Mouse (Mus musculus) T-cell, adult 2 months (primary cell): ENCODE results near the gene Mcam.
A peak's percentile ranks its signal among the peaks of the same experiment; 100 is the strongest.
"Not testable (repeated sequence)": the region's sequence is repeated elsewhere in the genome, so short reads cannot be mapped to it uniquely, and the experiment has no call there.

Source experiments
- DNase-seq: peaks from one replicate; pipeline ENCODE4 v3.0.0; 2022; ENCODE audit warnings: low spot score

Mcam gene

DNA sequence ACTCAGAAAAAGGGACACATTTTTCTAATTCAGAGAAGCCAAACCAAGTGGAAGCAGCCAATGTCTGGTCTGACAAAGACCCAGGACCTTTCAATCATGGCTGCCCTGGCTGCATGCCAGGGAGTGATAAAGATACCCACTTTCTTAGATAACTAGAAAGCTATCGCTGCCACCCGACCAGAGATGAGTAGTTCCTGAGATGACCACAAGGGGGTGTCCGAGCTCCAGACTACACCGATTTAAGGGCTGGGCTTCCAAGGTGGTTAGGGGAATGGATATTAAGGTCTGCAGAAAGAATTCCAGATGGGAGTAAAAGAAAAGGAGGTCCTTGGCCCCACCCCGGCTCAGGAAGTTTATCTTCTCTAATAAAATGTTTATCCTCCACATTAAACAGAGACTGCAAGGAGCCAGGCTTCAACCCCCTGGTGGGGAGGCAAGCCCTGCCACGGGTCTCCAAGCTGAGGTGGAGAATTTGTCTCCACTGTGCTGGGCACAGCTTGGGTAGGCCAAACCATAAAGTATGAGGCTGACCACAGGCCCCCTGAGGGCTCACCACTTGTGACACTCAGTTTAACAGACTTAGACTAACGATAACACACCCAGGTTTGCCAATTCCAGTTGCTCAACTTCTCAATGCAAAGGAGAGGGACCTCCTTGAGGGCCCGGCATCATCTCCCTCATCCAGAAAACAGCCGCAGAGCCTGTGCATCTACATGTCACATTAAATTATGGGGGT is 24.7 kb upstream of the Mcam start:
- DNase-seq, result peak; percentile 69

DNA sequence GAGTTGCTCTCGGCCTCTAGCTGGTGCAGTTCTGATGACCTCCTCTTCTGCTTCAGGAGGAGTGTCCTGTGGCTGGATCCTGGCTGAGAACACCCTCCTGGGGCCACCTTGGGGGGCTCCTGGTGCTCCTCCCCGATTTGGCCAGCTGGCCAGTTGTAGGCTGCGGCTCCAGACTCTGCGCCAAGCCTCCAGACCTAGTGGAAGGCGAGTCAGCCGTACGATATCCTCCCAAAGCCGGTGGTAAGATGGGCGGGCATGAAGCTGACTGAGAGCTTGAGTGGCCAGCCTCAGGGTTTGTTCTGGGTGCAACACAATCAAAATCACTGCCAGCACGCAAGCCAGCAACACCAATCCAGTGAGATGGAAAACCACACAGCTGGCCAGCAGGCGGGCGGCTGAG is 22.4 kb upstream of the Mcam start:
- DNase-seq, result not testable (repeated sequence)

DNA sequence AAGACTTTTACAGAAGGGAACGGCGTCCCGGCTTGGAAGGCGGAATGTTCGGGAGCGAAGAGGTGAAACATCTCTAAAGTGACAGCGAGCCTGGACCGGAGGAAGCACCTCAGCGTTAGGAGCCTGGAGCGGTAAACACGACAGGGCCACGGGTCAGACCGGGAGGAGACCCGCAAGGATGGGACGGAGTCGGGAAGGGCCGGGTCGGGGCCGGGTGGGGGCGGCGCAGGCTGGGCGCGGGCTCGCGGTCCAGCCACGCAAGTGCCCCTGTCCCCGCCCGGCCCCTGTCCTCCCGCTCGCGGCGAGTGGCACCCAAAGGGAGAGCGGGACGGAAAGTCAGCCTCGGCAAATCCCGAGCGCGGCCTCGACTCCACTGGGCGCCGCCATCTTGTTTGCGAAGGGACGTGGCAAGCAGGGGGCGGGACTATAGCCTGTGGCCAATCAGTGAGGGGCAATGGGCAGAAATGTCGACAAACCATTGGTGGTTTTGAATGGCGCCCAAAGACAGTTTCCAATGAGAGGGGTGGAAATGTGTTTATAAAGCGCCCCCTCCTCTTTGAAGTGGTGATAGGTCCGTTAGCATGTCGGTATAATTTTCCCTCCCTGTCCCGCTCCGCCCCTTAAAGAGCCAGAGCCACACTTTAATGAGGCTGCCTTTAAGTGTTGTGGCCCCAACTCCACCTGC is 21.0 kb upstream of the Mcam start, which contains the start of the genes Gm49380 and Rnf26:
Gene Gm49380 (minus strand): TSS at position 396 of the 685 bp plus-strand sequence.
Gene Rnf26 (minus strand): TSS at position 413 of the 685 bp plus-strand sequence.
- DNase-seq, result peak; percentile 96

DNA sequence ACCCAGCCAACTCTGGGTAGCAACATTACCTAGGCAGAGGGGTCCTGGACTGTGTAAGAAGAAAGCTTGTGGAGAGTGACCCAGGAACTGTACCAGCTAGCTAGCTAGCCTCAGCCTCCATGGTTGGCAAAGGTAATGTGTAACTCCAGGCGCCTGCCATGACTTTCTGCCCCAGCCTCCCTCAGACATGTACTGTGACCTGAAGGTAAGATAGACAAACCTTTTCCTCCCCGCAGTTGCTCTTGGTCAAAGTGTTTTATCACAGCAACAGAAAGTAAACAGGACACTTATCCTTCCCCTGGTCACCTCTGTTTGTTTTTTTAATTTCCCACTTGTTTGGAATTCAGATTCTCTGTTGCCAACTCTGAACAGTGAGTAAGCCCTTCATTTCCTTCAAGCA is 19.8 kb upstream of the Mcam start:
- no peak for DNase-seq

DNA sequence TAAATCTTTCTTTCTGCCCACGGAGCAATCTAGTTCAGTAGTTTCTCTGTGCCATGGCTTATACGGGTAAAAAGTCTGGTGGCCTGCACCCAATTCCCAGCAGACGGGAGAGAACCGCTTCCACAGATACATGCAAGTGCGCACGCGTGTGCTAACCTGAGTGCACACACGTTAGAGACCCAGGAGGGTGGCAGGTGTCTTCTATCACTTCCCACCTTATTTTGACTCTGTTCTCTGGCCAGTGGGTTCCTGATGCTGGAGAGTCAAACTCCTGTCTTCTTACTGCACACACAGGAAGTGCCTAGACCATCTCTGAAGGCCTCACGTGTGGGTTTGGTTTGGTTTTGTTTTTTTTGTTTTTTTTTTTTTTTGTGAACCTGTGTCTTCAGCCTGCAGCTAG is 18.7 kb upstream of the Mcam start:
- no peak for DNase-seq

DNA sequence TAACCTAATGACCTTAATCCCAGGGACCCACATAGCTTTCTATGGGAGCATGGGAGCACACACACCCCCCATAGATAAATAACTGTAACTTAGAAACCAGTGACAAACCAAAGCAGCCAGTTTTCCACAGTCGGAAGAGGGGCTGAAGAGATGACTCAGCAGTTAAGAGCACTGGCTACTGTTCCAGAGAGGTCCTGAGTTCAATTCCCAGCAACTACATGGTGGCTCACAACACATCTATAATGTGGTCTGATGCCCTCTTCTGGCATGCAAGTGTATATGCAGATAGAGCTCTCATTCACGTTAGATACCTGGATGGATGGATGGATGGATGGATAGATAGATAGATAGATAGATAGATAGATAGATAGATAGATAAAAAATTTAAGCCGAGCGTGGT is 18.1 kb upstream of the Mcam start:
- DNase-seq, result no peak

DNA sequence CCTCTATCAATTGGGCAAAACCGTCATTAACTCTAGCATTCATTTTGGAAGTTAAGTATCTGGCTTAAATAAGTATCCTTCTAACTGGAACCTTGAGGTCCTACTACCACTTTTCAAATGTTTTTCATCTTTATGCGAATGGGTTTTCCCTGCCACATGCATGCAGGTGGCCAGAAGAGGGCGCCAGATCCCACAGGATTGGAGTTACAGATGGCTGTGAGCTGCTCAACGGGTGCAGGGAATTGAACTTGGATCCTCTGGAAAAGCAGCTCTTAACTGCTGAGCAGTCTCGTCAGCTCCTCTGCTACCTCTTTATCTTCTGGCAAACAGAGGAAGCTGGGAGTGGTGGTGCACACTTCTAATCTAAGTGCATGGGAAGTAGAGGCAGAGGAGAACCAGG is 15.3 kb upstream of the Mcam start:
- DNase-seq, result peak; percentile 40

DNA sequence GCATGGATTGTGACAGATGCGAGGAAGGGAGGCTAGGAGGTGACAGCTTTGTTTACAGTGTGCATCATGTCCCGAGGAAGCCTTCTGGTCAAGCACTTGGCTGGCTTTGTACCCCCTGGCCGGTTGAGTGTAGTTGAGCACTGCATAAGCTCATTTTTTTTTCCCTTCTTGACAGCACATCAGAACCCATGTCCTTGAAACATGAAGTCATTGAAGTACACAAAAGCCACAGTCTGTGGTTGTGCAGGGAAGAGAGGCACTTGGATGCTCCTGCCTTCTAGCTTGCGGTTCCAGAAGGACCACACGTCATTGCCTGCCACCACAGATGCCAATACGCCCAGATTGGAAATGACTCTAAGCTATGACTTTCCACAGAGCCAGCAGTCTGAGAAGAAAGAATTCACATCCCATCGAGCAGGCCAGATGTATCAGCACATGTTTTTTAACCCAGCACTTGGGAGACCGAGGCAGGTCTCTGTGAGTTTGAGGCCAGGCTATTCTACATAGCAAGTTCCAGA is 14.3 kb upstream of the Mcam start:
- DNase-seq, result no peak

DNA sequence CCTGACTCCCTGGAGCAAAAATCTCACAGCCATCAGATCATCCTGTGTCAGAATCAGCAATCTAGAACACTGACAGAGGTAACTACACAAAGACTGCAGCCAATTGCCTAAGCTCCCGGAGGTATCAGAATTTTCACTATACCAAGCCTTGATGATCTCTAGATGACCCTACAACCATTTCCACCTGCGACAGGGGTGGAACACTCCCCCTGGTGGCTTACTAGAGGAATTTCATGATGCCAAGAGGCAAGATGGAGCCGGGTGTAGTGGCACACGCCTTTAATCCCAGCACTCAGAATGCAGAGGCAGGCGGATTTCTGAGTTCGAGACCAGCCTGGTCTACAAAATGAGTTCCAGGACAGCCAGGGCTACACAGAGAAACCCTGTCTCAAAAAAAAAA is 10.0 kb upstream of the Mcam start:
- no peak for DNase-seq

DNA sequence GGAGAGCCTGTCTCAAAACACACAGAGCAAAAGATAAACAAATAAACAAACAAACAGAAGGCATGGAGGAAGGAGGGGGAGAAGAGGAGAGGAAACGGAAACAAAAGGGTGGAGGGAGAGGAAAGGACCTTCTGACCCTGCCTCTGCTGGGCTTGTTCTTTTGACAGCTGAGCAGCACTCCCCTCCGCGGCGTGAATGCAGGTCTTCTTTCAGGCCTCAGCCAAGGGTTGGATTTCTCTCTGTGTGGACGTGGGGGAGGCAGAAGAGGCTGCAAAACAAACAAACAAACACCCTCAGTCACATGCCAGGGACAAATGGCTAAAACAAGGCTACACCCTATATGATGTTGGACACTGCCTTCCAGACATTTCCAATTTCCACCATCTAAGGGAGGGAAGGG is 9.2 kb upstream of the Mcam start:
- DNase-seq, result no peak

DNA sequence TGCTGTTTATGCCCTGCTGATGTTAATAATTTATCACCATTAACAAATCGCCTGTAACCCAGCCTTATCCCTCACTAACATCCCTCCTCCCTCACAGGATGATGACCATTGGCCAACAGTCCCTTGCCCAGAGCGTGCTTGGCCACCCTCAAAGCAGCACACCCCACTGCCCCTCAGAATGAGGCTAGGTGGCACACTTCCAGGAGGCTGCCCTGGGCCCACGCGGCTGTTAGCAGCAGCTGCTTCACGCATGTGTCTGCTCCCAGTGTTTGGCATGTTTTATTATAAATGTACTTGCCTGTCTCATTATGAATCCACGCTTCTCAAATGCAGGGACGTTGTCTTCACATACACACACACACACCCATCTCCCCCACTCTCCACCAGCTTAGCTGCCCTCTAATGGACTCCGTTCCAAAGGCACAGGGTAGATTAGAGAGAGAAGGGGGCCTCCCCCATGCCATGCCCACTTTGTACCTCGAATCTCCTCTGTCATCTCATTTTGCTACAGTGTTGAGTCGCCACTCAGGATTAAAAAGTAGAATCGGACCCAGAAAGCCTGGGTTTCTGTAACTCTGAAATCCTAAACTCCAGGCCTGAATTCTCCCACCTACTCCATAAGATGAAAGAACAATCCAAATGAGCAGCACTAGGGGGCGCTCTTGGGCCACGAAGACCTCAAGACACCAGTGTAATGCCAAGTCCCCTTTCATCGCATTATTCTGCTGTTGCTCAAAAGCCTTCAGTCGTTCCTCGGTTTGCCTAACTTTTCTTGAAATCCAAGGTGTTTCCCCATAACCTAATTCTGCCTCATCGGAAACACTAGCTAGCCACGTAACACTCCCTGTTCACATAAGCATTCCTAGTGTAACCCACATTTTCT is 8.5 kb upstream of the Mcam start:
- peak; percentile 80 for DNase-seq

DNA sequence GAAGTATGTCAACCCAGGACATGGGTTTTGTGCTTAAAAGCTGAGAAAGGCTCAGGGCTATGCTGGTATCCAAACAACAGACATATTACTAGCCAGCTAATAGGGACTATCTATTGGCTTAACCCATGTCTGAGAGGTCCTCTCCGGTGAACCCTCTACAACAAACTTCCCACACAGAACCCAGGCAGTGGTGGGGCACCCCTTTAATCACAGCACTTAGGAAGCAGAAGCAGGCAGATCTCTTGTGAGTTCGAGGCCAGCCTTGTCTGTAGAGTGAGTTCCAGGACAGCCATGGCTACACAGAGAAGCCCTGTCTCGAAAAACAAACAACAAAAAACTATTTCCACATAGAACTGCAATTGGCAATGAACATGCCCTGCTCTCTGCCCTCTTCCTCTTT is 7.5 kb upstream of the Mcam start:
- DNase-seq, result no peak

DNA sequence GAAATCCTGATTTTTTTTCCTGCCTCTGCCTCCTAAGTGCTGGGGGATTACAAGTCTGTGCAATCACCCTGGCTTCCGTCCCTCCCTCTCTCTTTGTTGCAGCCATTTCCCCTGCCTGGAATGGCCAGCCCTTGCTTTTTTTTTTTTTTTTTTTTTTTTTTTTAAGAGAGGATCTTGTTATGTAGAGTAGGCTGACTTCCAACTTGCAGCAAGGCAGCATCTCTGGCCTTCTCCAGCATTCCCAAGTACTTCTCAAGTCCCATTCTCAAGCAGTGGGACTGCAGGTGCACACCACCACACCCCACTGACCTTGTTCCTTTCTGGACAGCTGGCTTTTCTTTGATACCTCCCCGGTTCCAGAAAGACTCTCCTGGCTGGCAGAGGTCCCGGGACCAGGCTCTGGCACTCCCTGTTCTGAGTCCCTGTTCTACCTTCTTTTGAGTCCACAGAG is 6.9 kb upstream of the Mcam start:
- DNase-seq, result no peak

DNA sequence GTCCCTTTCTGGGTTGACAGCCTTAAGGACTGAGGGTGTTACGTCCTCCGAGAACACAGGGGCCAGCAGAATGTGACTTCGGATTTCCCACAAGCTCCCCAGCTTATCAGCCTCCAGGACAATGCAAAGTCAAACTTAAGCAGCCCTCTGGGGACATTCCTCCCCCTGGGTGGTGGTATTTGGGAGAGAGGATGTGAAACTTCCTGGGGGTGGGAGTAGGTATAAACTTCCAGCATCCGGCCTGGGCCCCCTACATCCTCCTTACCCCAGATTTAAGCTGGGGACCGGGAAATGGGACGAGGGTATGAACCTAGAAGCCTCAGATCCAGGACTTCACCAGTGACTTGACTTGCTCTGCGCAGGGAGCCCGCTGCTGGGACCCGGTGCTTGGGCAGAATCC is 4.6 kb upstream of the Mcam start:
- no peak for DNase-seq

DNA sequence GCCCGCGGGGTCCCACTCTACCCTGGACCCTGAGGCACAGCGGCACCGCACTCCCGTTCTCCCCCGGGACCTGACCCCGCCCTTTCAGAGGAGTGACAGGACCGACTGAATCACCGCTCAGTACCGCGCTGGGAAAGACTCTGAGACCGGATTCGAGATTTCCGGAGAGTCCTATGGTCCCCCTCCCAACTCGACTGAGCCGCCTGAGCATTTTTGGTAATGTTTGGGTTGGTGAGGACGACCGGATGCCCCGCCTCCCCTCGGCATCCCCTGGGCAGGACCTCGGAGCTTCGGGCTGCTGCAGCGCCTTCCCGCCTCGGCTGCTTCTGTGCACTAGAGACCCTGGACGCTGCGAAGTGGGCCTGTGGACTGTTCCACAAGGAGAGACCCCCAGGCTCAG is 4.2 kb upstream of the Mcam start:
- DNase-seq, result peak; percentile 85

DNA sequence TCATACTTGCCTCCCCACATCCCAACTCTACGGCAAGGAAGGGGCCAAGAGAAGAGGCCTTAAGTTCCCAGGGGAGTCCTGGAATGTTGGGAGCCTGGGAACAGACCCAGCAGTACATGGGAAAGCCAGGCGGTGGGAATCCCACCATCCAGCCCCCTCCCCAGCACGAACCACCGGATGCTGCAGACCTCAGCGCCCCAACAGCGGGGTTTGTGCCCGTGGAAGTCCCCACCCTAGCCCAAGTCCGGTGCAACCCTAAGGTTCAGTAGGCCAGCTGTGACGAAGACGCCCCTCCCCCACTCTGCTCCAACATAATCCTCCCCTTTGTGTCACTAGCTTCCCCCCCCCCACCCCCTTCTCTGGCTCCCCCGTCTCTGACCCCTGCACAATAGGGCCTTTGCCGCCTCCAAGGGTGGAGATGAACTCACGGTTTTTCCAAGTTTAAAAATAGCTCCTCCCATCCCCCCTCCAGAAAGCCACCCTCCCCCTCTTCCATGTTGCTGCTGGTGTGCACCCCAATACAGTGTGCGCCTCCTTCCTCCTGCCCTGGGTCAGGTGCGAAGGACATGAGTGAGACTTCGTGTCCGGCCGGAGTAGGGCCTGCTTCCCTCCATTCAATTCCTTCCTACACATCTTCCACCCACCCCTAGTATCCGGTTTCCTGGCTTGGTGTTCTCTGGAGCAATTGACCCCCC is 3.5 kb upstream of the Mcam start:
- no peak for DNase-seq

DNA sequence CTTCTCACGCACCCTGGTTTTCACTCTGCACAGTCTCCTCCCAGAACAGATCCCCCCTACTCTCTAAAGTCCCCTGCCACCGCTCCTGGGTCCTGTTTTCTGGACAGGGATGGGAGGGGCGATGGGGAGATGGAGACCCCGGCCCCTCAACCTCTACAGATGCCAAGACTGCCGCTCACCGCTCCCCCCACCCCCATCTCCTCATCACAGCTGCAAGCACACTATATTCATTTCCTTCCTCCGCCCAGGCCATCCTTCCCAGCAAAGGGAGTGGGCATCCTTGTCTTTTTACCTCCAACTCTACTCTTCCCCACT is 3.0 kb upstream of the Mcam start:
- no peak for DNase-seq

DNA sequence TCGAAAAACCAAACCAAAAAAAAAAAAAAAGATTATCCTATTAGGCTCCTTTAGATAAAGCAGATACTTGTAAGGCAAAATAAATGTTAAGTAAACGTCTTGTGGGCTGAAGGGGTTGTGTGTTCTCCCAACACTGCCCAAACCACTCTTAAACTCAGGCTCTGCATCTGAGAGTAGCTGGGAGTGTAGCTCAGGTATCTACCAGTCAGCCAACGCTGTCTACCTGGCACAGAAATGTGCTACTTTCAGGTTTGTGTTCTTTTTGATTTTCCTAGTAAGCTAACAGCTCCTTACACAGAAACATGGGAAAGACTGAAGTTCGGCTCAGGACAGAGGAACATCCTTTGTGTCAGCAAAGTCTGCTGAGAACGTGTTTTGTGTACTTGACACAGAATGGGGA is 2.1 kb upstream of the Mcam start:
- no peak for DNase-seq

DNA sequence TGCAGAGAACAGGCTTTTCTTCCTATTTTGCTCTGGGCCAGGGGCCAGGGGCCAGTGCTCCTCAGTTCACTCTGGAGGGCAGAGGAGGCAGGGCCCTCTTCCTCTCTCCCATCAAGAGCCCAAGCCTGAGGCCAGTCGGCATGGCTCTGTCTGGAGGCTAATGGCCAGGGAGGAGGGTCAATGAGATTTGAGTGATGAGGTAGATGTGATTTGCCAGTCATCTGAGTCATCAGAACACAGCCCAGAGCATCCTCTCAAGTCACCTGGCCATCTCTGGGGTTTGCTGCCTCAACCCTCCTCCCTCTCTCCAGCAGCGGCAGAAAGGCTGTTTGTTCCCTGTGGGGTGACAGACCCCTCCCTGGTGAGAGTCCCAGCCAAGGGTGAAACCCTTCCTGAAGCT is 982 bp upstream of the Mcam start:
- no peak for DNase-seq

DNA sequence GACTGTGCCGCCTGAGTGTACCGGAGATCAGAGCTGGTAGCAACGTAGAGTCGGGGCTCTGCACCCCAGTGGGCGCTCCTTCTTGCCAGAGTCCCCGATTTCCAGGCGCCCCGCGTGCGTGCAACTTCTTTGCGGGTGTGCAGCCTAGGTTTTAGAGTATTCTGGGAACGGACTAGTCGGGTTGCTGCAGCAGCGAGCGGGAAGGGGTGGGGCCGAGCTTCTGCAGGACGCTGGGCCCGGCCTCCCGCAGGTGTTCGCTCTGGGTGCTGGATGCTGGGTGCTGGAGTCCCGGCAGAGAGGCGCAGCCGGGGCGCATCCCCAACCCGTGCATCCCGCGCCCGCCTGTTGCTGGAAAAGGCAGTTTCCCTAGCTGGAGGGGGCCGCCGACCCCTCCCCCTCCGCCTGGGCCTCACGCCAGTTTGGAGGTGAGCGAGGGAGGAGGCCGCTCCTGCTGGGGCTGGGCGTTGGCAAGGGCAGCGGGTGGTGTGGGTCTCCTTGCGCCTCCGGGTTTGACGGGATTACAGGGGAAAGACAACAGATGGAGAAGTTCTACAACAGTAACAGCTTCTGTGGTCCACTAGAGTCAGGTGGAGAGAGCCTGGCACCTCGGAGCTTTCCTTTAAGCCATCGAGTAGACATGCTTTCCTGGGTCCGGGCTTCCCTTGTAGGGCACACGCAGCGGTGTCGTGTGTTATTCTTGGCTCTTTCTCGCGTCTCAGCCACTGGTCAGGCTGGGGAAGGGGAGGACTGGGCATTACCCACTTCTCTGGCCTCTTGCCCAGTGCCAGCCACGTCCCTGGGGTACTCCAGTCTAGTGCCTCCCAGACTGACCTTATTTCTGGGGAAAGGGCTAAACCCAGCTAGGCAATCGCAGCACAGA is 822 bp downstream of the Mcam start:
- no peak for DNase-seq
